Mouse (Mus musculus): Measurements from ENCODE around the gene Mcm6. TPM values are rescaled to one million over a fixed set of nuclear protein-coding genes. Genes with fewer than 3 reads are reported as not detected.
"Not testable (repeated sequence)": the region's sequence is repeated elsewhere in the genome, so short reads cannot be mapped to it uniquely, and the experiment has no call there.

The Mcm6 gene
- polyA plus RNA-seq, 1 experiment = 27.0 TPM

- no peaks in the 10 kb centered on the region for H3K27me3 ChIP-seq (ENCODE audit: control insufficient read depth, insufficient read depth, insufficient read length)
- no peaks in the 10 kb centered on the region for H3K79me2 ChIP-seq (ENCODE audit: control insufficient read depth, insufficient read depth)
- H3K4me3 ChIP-seq = no peak overlapping the region
- TF ChIP-seq CEBPB (IDR thresholded peaks at IDR 0.05; ENCODE audit: insufficient read depth, poor library complexity, severe bottlenecking) (no peak), MAX (IDR thresholded peaks at IDR 0.05; ENCODE audit: low read depth) (no peak), POLR2A (IDR thresholded peaks at IDR 0.05; ENCODE audit: insufficient read length, low read depth) (no peak), SRF (IDR thresholded peaks at IDR 0.05; ENCODE audit: control insufficient read depth, insufficient read length, low read depth) (no peak), TCF3 (IDR thresholded peaks at IDR 0.05; ENCODE audit: insufficient read length, low read depth) (no peak), USF1 (IDR thresholded peaks at IDR 0.05; ENCODE audit: low read depth) (no peak), MYOD1 (IDR thresholded peaks at IDR 0.05; ENCODE audit: control insufficient read depth in 1 of 3, insufficient read length in 2 of 3, low read depth in 2 of 3) (no peak), POLR2AphosphoS2 (IDR thresholded peaks at IDR 0.05; ENCODE audit: insufficient read length, low read depth) (no peak), MYOG (IDR thresholded peaks at IDR 0.05; ENCODE audit: control insufficient read depth in 1 of 3, insufficient read depth in 1 of 3, insufficient read length in 2 of 3, low read depth in 2 of 3) (no peak), TCF12 (IDR thresholded peaks at IDR 0.05; ENCODE audit: insufficient read depth, poor library complexity, severe bottlenecking) (no peak), E2F4 (IDR thresholded peaks at IDR 0.05; ENCODE audit: insufficient read depth) (no peak), REST (IDR thresholded peaks at IDR 0.05; ENCODE audit: insufficient read depth, insufficient read length) (no peak)
- H3K4me2 ChIP-seq (ENCODE audit: low read depth) = no peak overlapping the region
- no peak overlapping the region for H3ac ChIP-seq (ENCODE audit: control insufficient read depth, insufficient read length)
- H3K36me3 ChIP-seq (ENCODE audit: control insufficient read depth, insufficient read depth) = no peaks in the 10 kb centered on the region
Observed at GRCm38 (mm10) chr1:128324776-128325175, 34.7 kb downstream of the Mcm6 start.

- H3K27me3 ChIP-seq (ENCODE audit: control insufficient read depth, insufficient read depth, insufficient read length) = no peaks in the 10 kb centered on the region
- H3K4me3 ChIP-seq = no peak overlapping the region
- H3K4me2 ChIP-seq (ENCODE audit: low read depth) = no peak overlapping the region
- TF ChIP-seq TCF12 (IDR thresholded peaks at IDR 0.05; ENCODE audit: insufficient read depth, poor library complexity, severe bottlenecking) (no peak), POLR2A (IDR thresholded peaks at IDR 0.05; ENCODE audit: insufficient read length, low read depth) (no peak), TCF3 (IDR thresholded peaks at IDR 0.05; ENCODE audit: insufficient read length, low read depth) (no peak), POLR2AphosphoS2 (IDR thresholded peaks at IDR 0.05; ENCODE audit: insufficient read length, low read depth) (no peak), REST (IDR thresholded peaks at IDR 0.05; ENCODE audit: insufficient read depth, insufficient read length) (no peak), USF1 (IDR thresholded peaks at IDR 0.05; ENCODE audit: low read depth) (no peak), CEBPB (IDR thresholded peaks at IDR 0.05; ENCODE audit: insufficient read depth, poor library complexity, severe bottlenecking) (no peak), MAX (IDR thresholded peaks at IDR 0.05; ENCODE audit: low read depth) (no peak), MYOD1 (IDR thresholded peaks at IDR 0.05; ENCODE audit: control insufficient read depth in 1 of 3, insufficient read length in 2 of 3, low read depth in 2 of 3) (no peak), SRF (IDR thresholded peaks at IDR 0.05; ENCODE audit: control insufficient read depth, insufficient read length, low read depth) (no peak), MYOG (IDR thresholded peaks at IDR 0.05; ENCODE audit: control insufficient read depth in 1 of 3, insufficient read depth in 1 of 3, insufficient read length in 2 of 3, low read depth in 2 of 3) (no peak), E2F4 (IDR thresholded peaks at IDR 0.05; ENCODE audit: insufficient read depth) (no peak)
- H3K79me2 ChIP-seq (ENCODE audit: control insufficient read depth, insufficient read depth) = no peaks in the 10 kb centered on the region
- no peak overlapping the region for H3ac ChIP-seq (ENCODE audit: control insufficient read depth, insufficient read length)
- no peaks in the 10 kb centered on the region for H3K36me3 ChIP-seq (ENCODE audit: control insufficient read depth, insufficient read depth)
Observed at GRCm38 (mm10) chr1:128323026-128323643, 36.3 kb downstream of the Mcm6 start.

- not testable (repeated sequence) for H3ac ChIP-seq (ENCODE audit: control insufficient read depth, insufficient read length); H3K4me2 ChIP-seq (ENCODE audit: low read depth); H3K79me2 ChIP-seq (ENCODE audit: control insufficient read depth, insufficient read depth); H3K36me3 ChIP-seq (ENCODE audit: control insufficient read depth, insufficient read depth); H3K4me3 ChIP-seq; H3K27me3 ChIP-seq (ENCODE audit: control insufficient read depth, insufficient read depth, insufficient read length)
Observed at GRCm38 (mm10) chr1:128319266-128319665, 40.2 kb downstream of the Mcm6 start.

GRCm38 (mm10) chr1:128314665-128315064, 44.8 kb downstream of the Mcm6 start:
- TF ChIP-seq MYOG (IDR thresholded peaks at IDR 0.05; ENCODE audit: control insufficient read depth in 1 of 3, insufficient read depth in 1 of 3, insufficient read length in 2 of 3, low read depth in 2 of 3) = no peak
- no peak for TF ChIP-seq MYOD1 (IDR thresholded peaks at IDR 0.05; ENCODE audit: control insufficient read depth in 1 of 3, insufficient read length in 2 of 3, low read depth in 2 of 3)
- TF ChIP-seq TCF12 (IDR thresholded peaks at IDR 0.05; ENCODE audit: insufficient read depth, poor library complexity, severe bottlenecking) = no peak
- no peak for TF ChIP-seq USF1 (IDR thresholded peaks at IDR 0.05; ENCODE audit: low read depth)
- TF ChIP-seq CEBPB (IDR thresholded peaks at IDR 0.05; ENCODE audit: insufficient read depth, poor library complexity, severe bottlenecking) = no peak
- no peak for TF ChIP-seq POLR2A (IDR thresholded peaks at IDR 0.05; ENCODE audit: insufficient read length, low read depth)
- TF ChIP-seq SRF (IDR thresholded peaks at IDR 0.05; ENCODE audit: control insufficient read depth, insufficient read length, low read depth) = no peak
- TF ChIP-seq REST (IDR thresholded peaks at IDR 0.05; ENCODE audit: insufficient read depth, insufficient read length) = no peak
- H3K79me2 ChIP-seq (ENCODE audit: control insufficient read depth, insufficient read depth) = no peaks in the 10 kb centered on the region
- H3K4me3 ChIP-seq = no peak overlapping the region
- no peaks in the 10 kb centered on the region for H3K27me3 ChIP-seq (ENCODE audit: control insufficient read depth, insufficient read depth, insufficient read length)
- H3K4me2 ChIP-seq (ENCODE audit: low read depth) = no peak overlapping the region
- no peaks in the 10 kb centered on the region for H3K36me3 ChIP-seq (ENCODE audit: control insufficient read depth, insufficient read depth)
- H3ac ChIP-seq (ENCODE audit: control insufficient read depth, insufficient read length) = no peak overlapping the region

GRCm38 (mm10) chr1:128309043-128309442, 50.4 kb downstream of the Mcm6 start:
- H3K79me2 ChIP-seq (ENCODE audit: control insufficient read depth, insufficient read depth) = no peaks in the 10 kb centered on the region
- H3ac ChIP-seq (ENCODE audit: control insufficient read depth, insufficient read length) = no peak overlapping the region
- no peak for TF ChIP-seq MYOG (IDR thresholded peaks at IDR 0.05; ENCODE audit: control insufficient read depth in 1 of 3, insufficient read depth in 1 of 3, insufficient read length in 2 of 3, low read depth in 2 of 3)
- TF ChIP-seq CEBPB (IDR thresholded peaks at IDR 0.05; ENCODE audit: insufficient read depth, poor library complexity, severe bottlenecking) = no peak
- TF ChIP-seq POLR2AphosphoS2 (IDR thresholded peaks at IDR 0.05; ENCODE audit: insufficient read length, low read depth) = no peak
- no peak for TF ChIP-seq TCF3 (IDR thresholded peaks at IDR 0.05; ENCODE audit: insufficient read length, low read depth)
- TF ChIP-seq E2F4 (IDR thresholded peaks at IDR 0.05; ENCODE audit: insufficient read depth) = no peak
- TF ChIP-seq USF1 (IDR thresholded peaks at IDR 0.05; ENCODE audit: low read depth) = no peak
- no peak for TF ChIP-seq POLR2A (IDR thresholded peaks at IDR 0.05; ENCODE audit: insufficient read length, low read depth)
- no peaks in the 10 kb centered on the region for H3K27me3 ChIP-seq (ENCODE audit: control insufficient read depth, insufficient read depth, insufficient read length)
- no peaks in the 10 kb centered on the region for H3K36me3 ChIP-seq (ENCODE audit: control insufficient read depth, insufficient read depth)
- H3K4me2 ChIP-seq (ENCODE audit: low read depth) = no peak overlapping the region
- no peak overlapping the region for H3K4me3 ChIP-seq

All from myocyte (in vitro differentiated cells).